Mouse (Mus musculus) cortical plate, adult 2 months (tissue): ENCODE data around the gene Mycbp2.

ENCODE experiments used
- CTCF ChIP-seq: fragments of 200-500 bp; IDR thresholded peaks from 2 replicates; pipeline ENCODE4 v1.5.1; 2011; ENCODE audit warnings: mild to moderate bottlenecking, control low read depth, low read length; ENCODE audit not compliant: insufficient read depth; ENCODE audit errors: extremely low read depth
- POLR2A ChIP-seq: fragments of 200-500 bp; IDR thresholded peaks from 2 replicates; pipeline ENCODE4 v1.6.1; 2011; ENCODE audit warnings: mild to moderate bottlenecking, low read length, control low read depth; ENCODE audit not compliant: insufficient read depth; ENCODE audit errors: extremely low read depth

DNA sequence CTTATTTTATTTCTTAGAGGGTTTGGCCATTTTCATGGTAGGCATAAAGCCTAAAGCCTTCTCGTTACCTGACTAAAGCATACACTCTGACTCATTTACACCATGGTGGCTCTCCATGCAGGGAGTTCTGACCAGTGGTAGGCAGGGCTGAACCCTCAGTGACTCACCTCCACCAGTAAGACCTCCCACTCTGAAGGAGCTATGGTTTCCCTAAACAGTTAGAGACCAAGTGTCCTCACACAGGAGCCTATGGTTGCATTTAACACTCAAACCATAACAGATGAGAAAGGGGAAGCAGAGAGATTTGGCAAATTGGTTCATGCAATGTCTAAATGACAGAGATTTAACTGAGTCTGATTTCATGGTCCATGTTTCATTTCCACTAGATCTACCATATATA is 28.9 kb upstream of the Mycbp2 start:
- no peak for TF ChIP-seq POLR2A
- no peak for TF ChIP-seq CTCF
